Mouse (Mus musculus): ENCODE measurements around the gene Isl2. TPM values are rescaled to one million over a fixed set of nuclear protein-coding genes. Genes with fewer than 3 reads are reported as not detected.

The Isl2 gene
- total RNA-seq, 2 experiments from 2014 or later = not detected

GRCm38 (mm10) chr9:55545556-55546175 is 7.2 kb downstream of the Isl2 start:
- no peak for ATAC-seq (replicated peaks; ENCODE audit: low FRiP score, poor library complexity, severe bottlenecking)

- peak; percentile 54 for ATAC-seq (replicated peaks; ENCODE audit: low FRiP score, poor library complexity, severe bottlenecking)
Measured at GRCm38 (mm10) chr9:55546176-55547010, 7.9 kb downstream of the Isl2 start.

GRCm38 (mm10) chr9:55548871-55549270 is 10.4 kb downstream of the Isl2 start:
- no peak for ATAC-seq (replicated peaks; ENCODE audit: low FRiP score, poor library complexity, severe bottlenecking)

GRCm38 (mm10) chr9:55549302-55549890 is 10.9 kb downstream of the Isl2 start:
- no peak for ATAC-seq (replicated peaks; ENCODE audit: low FRiP score, poor library complexity, severe bottlenecking)

GRCm38 (mm10) chr9:55554986-55555385 is 16.5 kb downstream of the Isl2 start:
- ATAC-seq (replicated peaks; ENCODE audit: low FRiP score, poor library complexity, severe bottlenecking) = no peak

GRCm38 (mm10) chr9:55560960-55561359 is 22.5 kb downstream of the Isl2 start:
- ATAC-seq (replicated peaks; ENCODE audit: low FRiP score, poor library complexity, severe bottlenecking) = no peak

GRCm38 (mm10) chr9:55568466-55569159 is 30.1 kb downstream of the Isl2 start:
- no peak for ATAC-seq (replicated peaks; ENCODE audit: low FRiP score, poor library complexity, severe bottlenecking)

- no peak for ATAC-seq (replicated peaks; ENCODE audit: low FRiP score, poor library complexity, severe bottlenecking)
Measured at GRCm38 (mm10) chr9:55571071-55571470, 32.6 kb downstream of the Isl2 start.

GRCm38 (mm10) chr9:55576571-55576970 is 38.1 kb downstream of the Isl2 start:
- ATAC-seq (replicated peaks; ENCODE audit: low FRiP score, poor library complexity, severe bottlenecking) = no peak

GRCm38 (mm10) chr9:55581414-55581813 is 42.9 kb downstream of the Isl2 start:
- no peak for ATAC-seq (replicated peaks; ENCODE audit: low FRiP score, poor library complexity, severe bottlenecking)

GRCm38 (mm10) chr9:55586141-55586540 is 47.7 kb downstream of the Isl2 start:
- no peak for ATAC-seq (replicated peaks; ENCODE audit: low FRiP score, poor library complexity, severe bottlenecking)

Other genes with a start within 250 kb of the Isl2 start
- gene Nrg4, start 211.8 kb upstream of the Isl2 start, total RNA-seq (2015; ENCODE audit: low replicate concordance) = 1.7 and 3.6 TPM in 2 replicates
- gene Nrg4, start 211.8 kb upstream of the Isl2 start, total RNA-seq (2017; ENCODE audit: low replicate concordance) = 2.3 and 2.7 TPM in 2 replicates
- gene Tmem266, start 211.8 kb upstream of the Isl2 start, total RNA-seq (2015; ENCODE audit: low replicate concordance) = not detected in 2 replicates
- not detected in 2 replicates for gene Tmem266, start 211.8 kb upstream of the Isl2 start, total RNA-seq (2017; ENCODE audit: low replicate concordance)
- gene Etfa, start 26.4 kb upstream of the Isl2 start, total RNA-seq (2015; ENCODE audit: low replicate concordance) = 54.1 and 61.6 TPM in 2 replicates
- gene Etfa, start 26.4 kb upstream of the Isl2 start, total RNA-seq (2017; ENCODE audit: low replicate concordance) = 40.6 and 62.4 TPM in 2 replicates

All from erythroid progenitor cell, adult 5-6 weeks (primary cell).